Mouse (Mus musculus) limb, embryonic 12.5 days (tissue): ENCODE measurements around the gene Zfp617. TPM values are rescaled to one million over a fixed set of nuclear protein-coding genes. Genes with fewer than 3 reads are reported as not detected.
A peak's percentile ranks its signal among the peaks of the same experiment; 100 is the strongest.
"Not testable (repeated sequence)": the region's sequence is repeated elsewhere in the genome, so short reads cannot be mapped to it uniquely, and the experiment has no call there.

Experiments
- ATAC-seq: fragments of 200-750 bp; cut with Nextera tagmentation; 2 replicates; pipeline ENCODE4 v1.8.0; 2017; ENCODE audit warnings: low read depth, moderate TSS enrichment; ENCODE audit not compliant: insufficient number of reproducible peaks, insufficient read depth, low FRiP score, low TSS enrichment
- H3K27ac ChIP-seq: fragments of 300-500 bp; sonication (generic); 2 replicates; pipeline ENCODE4 v1.5.1; 2016; ENCODE audit warnings: mild to moderate bottlenecking, moderate library complexity
- H3K27me3 ChIP-seq: fragments of 300-500 bp; sonication (generic); 2 replicates; pipeline ENCODE4 v1.6.1; 2016; ENCODE audit warnings: mild to moderate bottlenecking, moderate library complexity
- H3K36me3 ChIP-seq: fragments of 300-500 bp; sonication (generic); 2 replicates; pipeline ENCODE4 v1.6.1; 2016; ENCODE audit warnings: mild to moderate bottlenecking, moderate library complexity
- H3K4me1 ChIP-seq: fragments of 300-500 bp; sonication (generic); replicated peaks from 2 replicates; pipeline ENCODE4 v1.6.1; 2016
- H3K4me2 ChIP-seq: fragments of 300-500 bp; sonication (generic); 2 replicates; pipeline ENCODE4 v1.6.1; 2016; ENCODE audit warnings: mild to moderate bottlenecking, moderate library complexity
- H3K4me3 ChIP-seq: fragments of 300-500 bp; sonication (generic); replicated peaks from 2 replicates; pipeline ENCODE4 v1.5.1; 2016; ENCODE audit warnings: mild to moderate bottlenecking
- H3K9ac ChIP-seq: fragments of 300-500 bp; sonication (generic); replicated peaks from 2 replicates; pipeline ENCODE4 v1.6.1; 2016; ENCODE audit warnings: mild to moderate bottlenecking, moderate library complexity
- H3K9me3 ChIP-seq: fragments of 300-500 bp; sonication (generic); 2 replicates; pipeline ENCODE4 v1.6.1; 2016; ENCODE audit warnings: mild to moderate bottlenecking, moderate library complexity
- WGBS: fragments of 180-500 bp; shearing (Covaris S2); methylation state at CpG from one replicate; pipeline ENCODE4 v1.1.7; 2016; 5-methylcytosine and 5-hydroxymethylcytosine counted together
- polyA plus RNA-seq: library from polyadenylated mRNA; unstranded; fragments of >200 nt; fragmentation: Nextera tagmentation; extraction: Ambion mirVana; gene quantifications from 2 replicates; pipeline ENCODE4 v1.2.1, GENCODE M21; 2016

The Zfp617 gene
- polyA plus RNA-seq, 1 experiment from 2014 or later: 30.9 TPM

DNA sequence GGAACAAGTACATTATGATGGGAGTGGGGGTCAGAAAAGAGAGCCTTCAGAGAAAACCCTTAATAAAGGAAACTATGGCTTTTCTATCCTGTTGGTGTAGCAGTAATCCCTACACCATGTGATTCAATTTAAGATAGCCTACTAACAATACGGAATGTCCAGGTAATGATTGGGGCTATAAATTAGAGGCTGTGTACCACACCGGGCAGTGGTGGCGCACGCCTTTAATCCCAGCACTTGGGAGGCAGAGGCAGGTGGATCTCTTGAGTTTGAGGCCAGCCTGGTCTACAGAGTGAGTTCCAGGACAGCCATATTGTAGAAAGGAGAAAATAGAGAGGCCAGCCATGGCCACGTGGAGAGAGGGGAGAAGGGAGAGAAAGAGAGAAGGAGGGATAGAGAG lies 17.4 kb downstream of the Zfp617 start:
- Histone ChIP-seq H3K4me2 (no peak overlapping the region), H3K9me3 (no peaks in the 10 kb centered on the region; the same call in 1 of the 2 replicates), H3K36me3 (peaks cover 42% of the 10 kb centered on the region), H3K4me1 (peaks cover 4% of the 10 kb centered on the region; the same call in 1 of the 2 replicates), H3K9ac (no peak overlapping the region), H3K27me3 (no peaks in the 10 kb centered on the region), H3K27ac (no peak overlapping the region), H3K4me3 (no peak overlapping the region)
- WGBS: 94% methylated on average over 5 of the region's 5 CpGs
- no peak for ATAC-seq

DNA sequence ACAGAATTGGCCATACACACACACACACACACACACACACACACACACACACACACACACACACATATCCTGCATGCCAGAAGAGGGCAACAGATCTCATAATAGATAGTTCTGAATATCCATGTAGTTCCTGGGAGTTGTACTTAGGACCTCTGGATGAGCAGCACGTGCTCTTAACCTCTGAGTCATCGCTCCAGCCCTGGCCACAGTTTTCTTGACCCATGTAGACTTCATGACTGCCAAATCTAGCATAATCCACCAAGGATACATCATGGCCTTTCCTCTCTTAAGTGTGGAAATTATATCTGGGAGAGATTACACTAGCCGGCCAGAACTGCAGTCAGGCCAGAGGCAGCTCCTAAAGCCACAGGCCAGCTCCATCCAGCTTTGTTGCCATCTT lies 18.1 kb downstream of the Zfp617 start:
- Histone ChIP-seq H3K4me3 (no peak overlapping the region), H3K27me3 (no peaks in the 10 kb centered on the region), H3K9me3 (no peaks in the 10 kb centered on the region; the same call in 1 of the 2 replicates), H3K9ac (no peak overlapping the region), H3K27ac (no peak overlapping the region), H3K4me1 (peaks cover 4% of the 10 kb centered on the region; the same call in 1 of the 2 replicates), H3K36me3 (peaks cover 50% of the 10 kb centered on the region), H3K4me2 (no peak overlapping the region)
- 92% methylated on average over 3 of the region's 3 CpGs for WGBS
- ATAC-seq: no peak

DNA sequence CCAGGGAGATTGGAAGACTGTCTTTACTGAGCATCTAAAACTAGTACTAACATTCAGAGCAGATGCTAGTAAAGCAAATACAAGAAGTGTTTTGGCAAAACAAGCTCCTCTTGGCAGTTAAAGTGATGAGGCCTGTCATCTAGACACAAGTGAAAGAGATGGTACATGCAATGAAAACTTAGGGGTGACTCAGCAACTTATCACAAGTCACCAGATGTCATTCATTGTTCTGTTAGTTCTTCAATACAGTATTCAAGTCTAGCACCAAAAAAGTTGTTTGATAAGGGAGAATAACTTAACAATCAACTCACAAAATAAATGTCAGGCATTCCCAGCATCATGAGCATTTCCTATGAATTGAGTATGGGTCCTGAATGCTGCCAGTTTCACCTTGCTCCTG lies 19.3 kb downstream of the Zfp617 start:
- H3K9ac ChIP-seq: no peak overlapping the region
- H3K4me1 ChIP-seq: peaks cover 4% of the 10 kb centered on the region; the same call in 1 of the 2 replicates
- no peak overlapping the region for H3K4me2 ChIP-seq
- H3K27me3 ChIP-seq: no peaks in the 10 kb centered on the region
- H3K36me3 ChIP-seq: peaks cover 55% of the 10 kb centered on the region
- H3K27ac ChIP-seq: no peak overlapping the region
- no peaks in the 10 kb centered on the region; the same call in 1 of the 2 replicates for H3K9me3 ChIP-seq
- no peak overlapping the region for H3K4me3 ChIP-seq
- no peak for ATAC-seq

DNA sequence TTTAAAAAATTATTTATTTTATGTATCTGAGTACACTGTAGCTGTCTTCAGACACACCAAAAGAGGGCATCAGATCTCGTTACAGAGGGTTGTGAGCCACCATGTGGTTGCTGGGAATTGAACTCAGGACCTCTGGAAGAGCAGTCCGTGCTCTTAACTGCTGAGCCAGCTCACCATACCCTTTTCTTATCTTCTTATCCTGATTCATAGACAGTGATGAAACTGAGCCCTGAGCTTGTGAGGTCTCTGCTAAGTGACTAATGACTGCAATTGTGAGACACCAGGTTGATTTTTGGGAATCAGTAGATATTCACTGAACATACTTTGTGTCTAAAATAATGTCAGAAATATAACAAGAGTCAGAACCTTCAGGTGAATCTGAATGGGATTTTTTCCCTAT lies 29.6 kb downstream of the Zfp617 start:
- not testable (repeated sequence) for H3K27ac ChIP-seq, H3K27me3 ChIP-seq, ATAC-seq, H3K4me1 ChIP-seq, H3K4me3 ChIP-seq, H3K9ac ChIP-seq, H3K4me2 ChIP-seq
- Histone ChIP-seq H3K9me3 (peaks cover 15% of the 10 kb centered on the region; the same call in 1 of the 2 replicates), H3K36me3 (peaks cover 10% of the 10 kb centered on the region)
- whole genome bisulfite sequencing: 86% methylated on average over 2 of the region's 2 CpGs

DNA sequence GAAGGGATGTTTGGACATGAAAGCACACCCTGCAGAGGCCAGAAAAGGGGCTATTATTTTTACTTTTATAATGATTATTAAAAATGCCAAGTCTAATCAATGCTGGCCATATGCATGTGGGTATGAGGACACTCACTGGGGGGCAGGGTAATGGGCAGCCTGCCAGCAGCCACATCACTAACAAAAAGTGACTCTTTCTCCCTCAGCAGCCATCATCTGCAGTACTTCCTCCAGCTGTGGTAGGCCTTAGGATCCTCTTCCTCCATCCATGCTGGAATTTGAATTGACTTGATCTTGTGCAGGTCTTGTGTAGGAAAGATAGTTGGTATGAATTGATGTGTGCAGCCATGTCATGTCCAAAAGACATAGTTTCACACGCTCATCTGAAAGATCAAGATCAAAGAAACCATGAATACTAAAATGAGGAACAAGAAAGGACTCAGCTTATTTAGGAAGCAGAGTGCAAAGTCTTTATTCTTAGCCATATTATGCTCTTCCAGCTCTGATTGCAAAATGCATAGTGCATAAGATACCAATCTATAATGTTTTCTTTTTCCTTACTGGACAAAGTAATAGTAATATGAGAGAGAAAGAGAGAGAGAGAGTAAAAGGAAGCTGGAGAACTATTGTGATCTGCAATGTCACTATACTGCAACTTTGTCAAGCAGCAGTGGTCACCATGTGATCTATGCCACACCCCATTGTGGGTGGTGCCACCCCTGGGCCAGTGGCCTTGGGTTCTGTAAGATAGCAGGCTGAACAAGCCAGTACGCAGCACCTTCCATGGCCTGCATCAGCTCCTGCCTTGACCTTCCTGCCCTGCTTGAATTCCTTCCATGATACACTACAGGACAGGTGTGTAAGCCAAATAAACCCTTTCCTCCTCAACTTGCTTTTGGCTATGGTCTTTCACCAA lies 32.1 kb downstream of the Zfp617 start:
- ATAC-seq: no peak
- Histone ChIP-seq H3K36me3 (no peaks in the 10 kb centered on the region), H3K4me1 (no peaks in the 10 kb centered on the region), H3K4me3 (no peak overlapping the region), H3K27me3 (peaks cover 4% of the 10 kb centered on the region; the same call in 1 of the 2 replicates), H3K9ac (no peak overlapping the region), H3K27ac (no peak overlapping the region), H3K9me3 (peaks cover 4% of the 10 kb centered on the region; the same call in 1 of the 2 replicates), H3K4me2 (no peak overlapping the region)
- WGBS: 81% methylated on average over 2 of the region's 2 CpGs

DNA sequence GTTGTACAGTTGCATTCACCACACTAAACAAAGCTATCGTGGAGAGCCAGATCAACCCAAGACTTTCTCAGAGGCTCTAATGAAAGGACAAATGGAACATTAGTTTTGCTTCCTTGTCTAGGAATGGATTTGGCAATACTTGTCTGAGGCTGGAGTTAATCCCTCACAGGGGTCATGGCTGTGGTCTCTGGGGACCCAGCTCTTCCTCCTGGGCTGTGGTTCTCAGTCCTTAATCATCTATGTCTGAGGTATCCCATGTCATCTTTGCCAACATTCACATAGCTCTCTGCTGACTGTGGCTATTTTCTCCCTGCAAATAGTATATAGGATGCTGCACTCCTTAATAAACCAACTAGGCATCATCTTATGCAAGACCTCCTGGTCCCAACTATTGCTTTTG lies 33.3 kb downstream of the Zfp617 start:
- Histone ChIP-seq H3K9me3 (no peaks in the 10 kb centered on the region), H3K4me2 (no peak overlapping the region), H3K27ac (no peak overlapping the region), H3K4me1 (no peaks in the 10 kb centered on the region), H3K27me3 (peaks cover 4% of the 10 kb centered on the region; the same call in 1 of the 2 replicates), H3K36me3 (no peaks in the 10 kb centered on the region), H3K9ac (no peak overlapping the region), H3K4me3 (no peak overlapping the region)
- no peak for ATAC-seq
- 83% methylated on average over 1 of the region's 1 CpGs for WGBS

DNA sequence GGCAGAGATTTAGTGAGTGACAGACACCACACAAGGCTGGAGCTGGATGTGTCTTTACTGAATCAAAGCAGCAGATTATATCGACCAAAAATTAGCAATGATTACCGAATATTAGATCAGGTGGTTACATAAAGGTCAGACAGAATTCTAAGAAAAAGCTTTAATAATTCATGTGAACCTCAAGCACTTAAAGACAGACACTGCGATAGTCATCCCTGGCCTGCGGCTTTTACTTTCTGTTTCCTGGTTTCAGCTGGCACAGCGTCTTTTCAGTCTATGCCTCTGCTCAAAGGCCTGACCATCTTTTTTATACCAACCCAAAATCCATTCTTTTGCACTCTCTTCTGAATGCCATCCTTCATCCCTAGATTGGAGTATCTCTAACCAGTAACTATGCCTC lies 40.2 kb downstream of the Zfp617 start:
- Histone ChIP-seq H3K4me2 (no peak overlapping the region), H3K27ac (no peak overlapping the region), H3K9me3 (no peaks in the 10 kb centered on the region), H3K9ac (no peak overlapping the region), H3K4me1 (peaks cover 10% of the 10 kb centered on the region), H3K27me3 (peaks cover 4% of the 10 kb centered on the region; the same call in 1 of the 2 replicates), H3K4me3 (no peak overlapping the region), H3K36me3 (peaks cover 8% of the 10 kb centered on the region; the same call in 1 of the 2 replicates)
- WGBS: 87% methylated on average over 5 of the region's 5 CpGs
- no peak for ATAC-seq

DNA sequence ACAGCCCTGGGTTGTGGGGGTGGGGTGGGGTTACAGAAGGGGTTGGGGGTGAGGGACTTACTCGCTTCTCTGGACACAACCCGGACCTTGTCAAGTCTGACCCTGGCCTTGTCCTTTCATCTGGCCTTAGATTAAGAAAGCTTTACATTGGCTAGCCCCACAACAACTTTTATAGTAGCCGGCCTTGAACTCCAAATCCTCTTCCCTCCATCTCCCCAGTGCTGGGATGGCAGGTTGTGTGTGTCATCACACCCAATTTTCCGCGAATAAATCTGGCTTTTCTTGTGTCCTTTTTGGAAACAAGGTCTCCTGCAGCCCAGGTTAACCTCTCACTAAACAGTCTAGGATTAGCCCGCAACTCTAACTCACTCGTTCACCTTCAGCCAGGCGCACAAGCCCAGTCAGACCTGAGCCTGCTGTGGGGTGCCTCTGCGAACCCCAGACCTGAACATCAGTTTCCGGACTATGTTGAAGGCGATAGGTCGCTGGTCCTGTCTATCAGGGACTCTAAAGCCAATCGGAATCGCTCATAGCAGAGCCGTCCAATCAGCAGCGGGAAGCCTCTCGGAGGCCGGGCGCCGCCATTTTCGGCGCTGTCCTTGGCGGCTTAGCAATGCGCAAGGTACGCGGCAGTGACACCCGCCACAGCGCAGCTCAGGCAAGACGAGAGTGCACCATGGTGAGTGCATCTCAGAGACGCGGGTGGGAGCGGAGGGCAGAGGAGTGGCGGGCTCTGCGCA lies 42.2 kb downstream of the Zfp617 start, which contains the start of gene Zfp961:
Gene Zfp961 (plus strand): TSS at position 557 of the 740 bp plus-strand sequence.
- peaks cover 15% of the 10 kb centered on the region for H3K9me3 ChIP-seq
- H3K36me3 ChIP-seq: peaks cover 24% of the 10 kb centered on the region
- H3K4me2 ChIP-seq: peak within 1 kb of the TSS; percentile 58
- H3K9ac ChIP-seq: peak within 1 kb of the TSS; percentile 78
- peaks cover 10% of the 10 kb centered on the region for H3K4me1 ChIP-seq
- WGBS: 4% methylated on average over 34 of the region's 34 CpGs
- no peaks in the 10 kb centered on the region for H3K27me3 ChIP-seq
- peak within 1 kb of the TSS; percentile 87 for H3K27ac ChIP-seq
- peak within 1 kb of the TSS; percentile 73 for H3K4me3 ChIP-seq
- peak; percentile 100 for ATAC-seq

DNA sequence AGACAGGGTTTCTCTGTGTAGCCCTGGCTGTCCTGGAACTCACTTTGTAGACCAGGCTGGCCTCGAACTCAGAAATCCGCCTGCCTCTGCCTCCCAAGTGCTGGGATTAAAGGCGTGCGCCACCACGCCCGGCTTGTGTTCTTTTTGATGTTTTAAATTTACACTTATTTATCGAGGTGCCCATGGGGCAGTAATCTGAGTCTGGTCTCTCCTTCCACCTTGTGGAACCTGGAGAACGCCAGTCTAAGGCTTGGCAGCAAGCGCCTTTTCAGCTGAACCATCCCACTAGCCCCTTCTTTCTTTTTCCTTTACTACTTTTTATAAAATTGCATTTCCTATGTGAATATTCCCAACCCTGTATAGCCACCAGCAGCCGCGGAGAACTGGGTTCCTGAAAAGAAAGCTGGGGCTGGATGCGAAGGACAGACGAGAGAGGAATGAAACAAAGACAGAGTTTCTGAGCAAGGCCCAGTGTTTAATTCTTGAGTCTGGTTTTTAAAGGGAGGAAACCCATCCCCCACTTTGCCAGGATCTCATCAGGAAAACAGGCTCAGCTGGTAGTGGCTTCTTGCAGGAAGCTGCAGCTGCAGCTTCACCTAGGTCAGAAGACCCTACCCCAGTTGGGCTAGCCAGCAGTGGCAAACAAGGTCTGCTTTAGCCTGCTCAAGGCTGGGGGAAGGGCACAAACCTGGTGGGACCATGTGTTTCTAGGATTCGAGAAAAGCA lies 43.2 kb downstream of the Zfp617 start:
- Histone ChIP-seq H3K27ac (peak overlapping the region; percentile 62), H3K4me2 (peak overlapping the region; percentile 58), H3K27me3 (no peaks in the 10 kb centered on the region), H3K4me3 (peak overlapping the region; percentile 73), H3K36me3 (peaks cover 24% of the 10 kb centered on the region), H3K9ac (peak overlapping the region; percentile 78), H3K4me1 (peaks cover 10% of the 10 kb centered on the region), H3K9me3 (peaks cover 21% of the 10 kb centered on the region)
- WGBS: 37% methylated on average over 14 of the region's 14 CpGs
- ATAC-seq: no peak

DNA sequence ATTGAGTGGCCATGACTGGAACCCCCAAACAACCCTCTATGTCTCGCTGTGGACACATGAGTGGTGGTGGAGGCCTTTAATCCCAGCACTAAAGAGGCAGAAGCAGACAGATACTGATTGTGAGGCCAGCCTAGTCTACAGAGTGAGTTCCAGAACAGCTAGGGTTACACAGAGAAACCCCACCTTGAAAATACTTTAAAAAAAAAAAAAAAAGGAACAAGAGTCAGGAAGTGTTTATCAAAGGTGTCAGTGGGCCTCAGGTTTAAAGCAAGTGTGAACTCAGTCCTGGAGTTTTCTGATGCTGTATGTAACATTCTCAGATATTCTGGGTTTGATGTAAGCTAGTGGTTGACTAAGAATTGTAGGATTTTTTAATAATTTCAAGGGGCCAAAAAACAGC lies 44.1 kb downstream of the Zfp617 start:
- peaks cover 22% of the 10 kb centered on the region for H3K9me3 ChIP-seq
- H3K36me3 ChIP-seq: peaks cover 24% of the 10 kb centered on the region
- H3K4me2 ChIP-seq: peak overlapping the region; percentile 58; the same call in 1 of the 2 replicates
- no peak overlapping the region for H3K4me3 ChIP-seq
- peaks cover 10% of the 10 kb centered on the region for H3K4me1 ChIP-seq
- H3K27ac ChIP-seq: no peak overlapping the region
- H3K27me3 ChIP-seq: no peaks in the 10 kb centered on the region
- no peak overlapping the region for H3K9ac ChIP-seq
- 96% methylated on average over 1 of the region's 1 CpGs for WGBS
- ATAC-seq: no peak
